Mouse (Mus musculus): ENCODE measurements around the gene Rspo3. TPM values are rescaled to one million over a fixed set of nuclear protein-coding genes. Genes with fewer than 3 reads are reported as not detected.

Rspo3 gene
- total and polyA plus RNA-seq, 3 experiments, result not detected

DNA sequence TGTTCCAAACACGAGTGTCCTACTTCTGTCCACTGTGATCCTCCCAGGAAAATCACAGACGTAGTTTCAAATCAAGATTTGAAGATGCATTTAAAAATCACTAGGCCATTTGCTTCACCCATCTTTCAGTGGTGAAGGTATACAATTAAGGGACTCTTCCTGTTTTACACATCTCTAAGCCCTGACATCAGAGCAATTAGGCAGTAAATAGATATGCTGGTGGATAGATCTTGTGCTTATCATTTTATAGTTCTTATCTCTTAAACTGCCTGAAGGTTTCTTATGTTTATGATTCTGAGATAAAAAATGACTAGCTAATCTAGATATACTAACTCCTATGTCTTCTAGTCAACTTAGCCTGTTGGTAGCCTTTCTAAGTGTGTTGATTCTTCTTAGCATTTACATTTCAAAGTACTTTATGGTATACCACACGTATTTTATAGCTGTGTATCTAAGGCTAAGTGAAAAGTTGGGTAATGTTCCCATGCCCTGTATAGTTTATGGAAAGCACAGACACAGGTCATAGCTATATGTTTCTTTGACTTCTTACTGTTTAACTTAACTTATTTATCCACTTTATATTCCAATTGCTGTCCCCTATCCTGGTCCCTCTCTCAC, 38.4 kb downstream of the Rspo3 start:
- Histone ChIP-seq H3K27me3 (ENCODE audit: control insufficient read depth in 1 of 2, insufficient read depth in 2 of 2, low read length in 2 of 2) (no peaks in the 10 kb centered on the region; a peak in 1 of 4 replicates), H3K9me3 (replicated peaks; ENCODE audit: insufficient read depth, low read length) (no peaks in the 10 kb centered on the region), H3K79me2 (ENCODE audit: control insufficient read depth, insufficient read depth, low read length, poor library complexity) (no peaks in the 10 kb centered on the region), H3K9ac (ENCODE audit: control insufficient read depth, low read depth, low read length, poor library complexity, severe bottlenecking) (no peak overlapping the region), H3K4me1 (ENCODE audit: control insufficient read depth in 1 of 2, insufficient read depth in 2 of 2, low read length in 2 of 2) (no peaks in the 10 kb centered on the region), H3K27ac (ENCODE audit: control insufficient read depth, low read depth, low read length) (no peak overlapping the region), H3K36me3 (ENCODE audit: control insufficient read depth in 1 of 2, insufficient read depth in 2 of 2, low read length in 2 of 2) (no peaks in the 10 kb centered on the region), H3K4me3 (ENCODE audit: control insufficient read depth in 1 of 2, insufficient read depth in 1 of 2, low read depth in 2 of 2, low read length in 2 of 2) (no peak overlapping the region)
- no peak for TF ChIP-seq ZC3H11A (IDR thresholded peaks at IDR 0.05; ENCODE audit: low read depth, low read length)
- TF ChIP-seq CTCF (IDR thresholded peaks at IDR 0.05 in 2 of 3, conservative IDR thresholded peaks at IDR 0.05 in 1 of 3; ENCODE audit: control insufficient read depth in 1 of 3, insufficient read depth in 1 of 3, low read depth in 2 of 3, low read length in 3 of 3, poor library complexity in 1 of 3, severe bottlenecking in 1 of 3), result no peak
- no peak for TF ChIP-seq JUND (IDR thresholded peaks at IDR 0.05; ENCODE audit: low read depth, low read length)
- TF ChIP-seq TCF12 (IDR thresholded peaks at IDR 0.05; ENCODE audit: low read depth, low read length), result no peak
- no peak for TF ChIP-seq ZKSCAN1 (IDR thresholded peaks at IDR 0.05; ENCODE audit: low read depth, low read length)
- TF ChIP-seq SMC3 (IDR thresholded peaks at IDR 0.05; ENCODE audit: low read depth, low read length), result no peak
- no peak for TF ChIP-seq EP300 (IDR thresholded peaks at IDR 0.05; ENCODE audit: low read depth in 1 of 2, low read length in 2 of 2)
- TF ChIP-seq MXI1 (IDR thresholded peaks at IDR 0.05; ENCODE audit: low read depth, low read length), result no peak
- TF ChIP-seq MAFK (IDR thresholded peaks at IDR 0.05; ENCODE audit: borderline replicate concordance, low read depth, low read length), result no peak
- no peak for TF ChIP-seq USF2 (IDR thresholded peaks at IDR 0.05; ENCODE audit: borderline replicate concordance in 1 of 2, insufficient read depth in 1 of 2, low read depth in 1 of 2, low read length in 2 of 2)
- no peak for TF ChIP-seq GABPA (IDR thresholded peaks at IDR 0.05; ENCODE audit: low read depth, low read length)
- DNase-seq (ENCODE audit: low read depth, low spot score), result no peak

DNA sequence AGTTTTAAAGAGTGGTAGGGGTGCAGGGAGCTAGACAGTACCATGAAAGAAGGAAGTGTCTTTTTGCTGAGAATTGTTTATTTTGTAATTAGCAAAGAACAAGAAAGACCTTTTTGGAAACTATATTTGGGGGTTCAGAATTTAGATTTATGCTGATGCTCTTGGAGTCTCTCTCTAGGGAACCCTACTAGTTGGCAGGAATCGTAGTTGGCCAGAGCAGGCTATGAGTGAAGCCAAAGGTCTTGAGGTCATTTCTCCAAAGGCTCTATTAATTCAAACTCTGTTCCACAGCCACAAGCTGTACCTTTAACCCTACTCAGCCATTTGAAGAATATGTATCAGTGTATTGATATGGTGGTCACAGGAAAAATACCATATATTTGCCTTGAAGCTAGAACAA, 41.7 kb downstream of the Rspo3 start:
- Histone ChIP-seq H3K9ac (ENCODE audit: control insufficient read depth, low read depth, low read length, poor library complexity, severe bottlenecking) (no peak overlapping the region), H3K4me1 (ENCODE audit: control insufficient read depth in 1 of 2, insufficient read depth in 2 of 2, low read length in 2 of 2) (no peaks in the 10 kb centered on the region), H3K4me3 (ENCODE audit: control insufficient read depth in 1 of 2, insufficient read depth in 1 of 2, low read depth in 2 of 2, low read length in 2 of 2) (no peak overlapping the region), H3K27ac (ENCODE audit: control insufficient read depth, low read depth, low read length) (no peak overlapping the region), H3K36me3 (ENCODE audit: control insufficient read depth in 1 of 2, insufficient read depth in 2 of 2, low read length in 2 of 2) (no peaks in the 10 kb centered on the region), H3K9me3 (replicated peaks; ENCODE audit: insufficient read depth, low read length) (no peaks in the 10 kb centered on the region), H3K79me2 (ENCODE audit: control insufficient read depth, insufficient read depth, low read length, poor library complexity) (no peaks in the 10 kb centered on the region), H3K27me3 (ENCODE audit: control insufficient read depth in 1 of 2, insufficient read depth in 2 of 2, low read length in 2 of 2) (no peaks in the 10 kb centered on the region; a peak in 1 of 4 replicates)
- DNase-seq (ENCODE audit: low read depth, low spot score), result no peak
- TF ChIP-seq USF2 (IDR thresholded peaks at IDR 0.05; ENCODE audit: borderline replicate concordance in 1 of 2, insufficient read depth in 1 of 2, low read depth in 1 of 2, low read length in 2 of 2), result no peak
- no peak for TF ChIP-seq NELFE (IDR thresholded peaks at IDR 0.05; ENCODE audit: low read depth, low read length)
- no peak for TF ChIP-seq USF1 (IDR thresholded peaks at IDR 0.05; ENCODE audit: low read depth, low read length)
- TF ChIP-seq CHD1 (IDR thresholded peaks at IDR 0.05; ENCODE audit: low read depth, low read length), result no peak
- TF ChIP-seq MYB (IDR thresholded peaks at IDR 0.05; ENCODE audit: low read depth, low read length), result no peak
- TF ChIP-seq KAT2A (conservative IDR thresholded peaks at IDR 0.05; ENCODE audit: low read depth, low read length), result no peak
- no peak for TF ChIP-seq JUND (IDR thresholded peaks at IDR 0.05; ENCODE audit: low read depth, low read length)
- TF ChIP-seq POLR2AphosphoS5 (IDR thresholded peaks at IDR 0.05; ENCODE audit: borderline replicate concordance, low read depth, low read length), result no peak
- TF ChIP-seq MXI1 (IDR thresholded peaks at IDR 0.05; ENCODE audit: low read depth, low read length), result no peak
- TF ChIP-seq MAZ (IDR thresholded peaks at IDR 0.05; ENCODE audit: low read depth, low read length), result no peak
- TF ChIP-seq UBTF (IDR thresholded peaks at IDR 0.05; ENCODE audit: borderline replicate concordance, insufficient read depth, low read depth, low read length), result no peak
- no peak for TF ChIP-seq MAX (IDR thresholded peaks at IDR 0.05; ENCODE audit: low read length)
- no peak for TF ChIP-seq ZNF384 (IDR thresholded peaks at IDR 0.05; ENCODE audit: low read depth, low read length)
